Mouse (Mus musculus) olfactory bulb, adult 2 months (tissue): ENCODE measurements around the gene Dcun1d3.

Source experiments
- CTCF ChIP-seq: fragments of 200-500 bp; IDR thresholded peaks from 2 replicates; pipeline ENCODE4 v1.5.1; 2012; ENCODE audit warnings: low read depth, mild to moderate bottlenecking, low read length, moderate library complexity; ENCODE audit not compliant: insufficient read depth
- POLR2A ChIP-seq: fragments of 200-500 bp; IDR thresholded peaks from 2 replicates; pipeline ENCODE4 v1.6.1; 2012; ENCODE audit warnings: mild to moderate bottlenecking, low read depth, low read length, moderate library complexity; ENCODE audit not compliant: insufficient read depth

DNA sequence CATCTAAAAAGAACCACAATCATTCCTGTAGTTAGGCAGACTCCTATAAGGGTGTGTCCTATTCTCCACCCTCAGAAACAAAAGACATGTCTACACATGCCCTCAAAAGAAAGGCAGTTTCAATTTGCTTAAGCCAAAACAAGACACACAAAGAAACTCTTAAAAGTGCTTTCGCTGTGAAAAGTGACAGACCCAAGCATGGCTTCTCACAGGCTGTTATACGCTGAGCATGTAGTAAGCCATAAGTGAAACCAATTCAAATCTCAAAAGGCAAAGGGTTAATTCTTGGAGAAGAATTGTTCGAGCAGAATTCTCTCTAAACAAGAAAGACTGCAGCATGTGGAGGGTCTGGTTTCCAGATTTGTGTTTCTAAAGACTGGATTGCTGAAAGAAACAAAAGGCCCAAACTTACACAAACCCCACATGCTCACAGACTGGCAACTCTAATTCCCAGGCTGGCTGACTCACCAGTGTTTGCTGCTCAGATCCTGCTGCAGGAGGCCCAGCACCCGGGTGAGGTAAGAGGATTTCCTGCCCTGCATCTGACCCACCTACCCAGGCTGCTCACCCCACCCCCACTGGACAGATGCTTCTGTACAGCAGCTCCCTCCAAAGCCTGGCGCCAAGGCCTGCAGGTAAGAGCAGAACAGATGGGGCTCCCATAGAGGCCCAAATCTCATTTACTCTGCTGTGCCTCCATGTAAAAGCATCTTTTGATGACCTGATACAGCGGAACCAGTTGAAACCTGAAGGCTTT is 34.6 kb downstream of the Dcun1d3 start:
- TF ChIP-seq CTCF = no peak
- no peak for TF ChIP-seq POLR2A
